Mouse (Mus musculus) thymus, postnatal 4 days (tissue): Measurements from ENCODE around the gene Rpgrip1l.

ENCODE experiments used
- DNase-seq: peaks from one replicate; pipeline ENCODE4 v3.0.0; 2021

Gene Rpgrip1l

GRCm38 (mm10) chr8:91327471-91328205, 14.6 kb upstream of the Rpgrip1l start:
- no peak for DNase-seq

GRCm38 (mm10) chr8:91326946-91327345, 13.9 kb upstream of the Rpgrip1l start:
- DNase-seq = no peak

GRCm38 (mm10) chr8:91326018-91326417, 13.0 kb upstream of the Rpgrip1l start:
- DNase-seq = no peak

GRCm38 (mm10) chr8:91324916-91325315, 11.9 kb upstream of the Rpgrip1l start:
- no peak for DNase-seq

GRCm38 (mm10) chr8:91324271-91324670, 11.2 kb upstream of the Rpgrip1l start:
- no peak for DNase-seq

GRCm38 (mm10) chr8:91323511-91323910, 10.4 kb upstream of the Rpgrip1l start:
- no peak for DNase-seq

- no peak for DNase-seq
Measured at GRCm38 (mm10) chr8:91318938-91319729, 6.1 kb upstream of the Rpgrip1l start.

- DNase-seq = no peak
Measured at GRCm38 (mm10) chr8:91317567-91318227, 4.6 kb upstream of the Rpgrip1l start.

- no peak for DNase-seq
Measured at GRCm38 (mm10) chr8:91312342-91312741, 720 bp downstream of the Rpgrip1l start.

GRCm38 (mm10) chr8:91304481-91305386, 8.3 kb downstream of the Rpgrip1l start:
- DNase-seq = no peak

GRCm38 (mm10) chr8:91298672-91299071, 14.4 kb downstream of the Rpgrip1l start:
- DNase-seq = no peak

GRCm38 (mm10) chr8:91295786-91296185, 17.3 kb downstream of the Rpgrip1l start:
- no peak for DNase-seq

GRCm38 (mm10) chr8:91290576-91290975, 22.5 kb downstream of the Rpgrip1l start:
- DNase-seq = no peak

- no peak for DNase-seq
Measured at GRCm38 (mm10) chr8:91286237-91286636, 26.8 kb downstream of the Rpgrip1l start.

- DNase-seq = no peak
Measured at GRCm38 (mm10) chr8:91283815-91284214, 29.2 kb downstream of the Rpgrip1l start.

- DNase-seq = no peak
Measured at GRCm38 (mm10) chr8:91282655-91283054, 30.4 kb downstream of the Rpgrip1l start.

- no peak for DNase-seq
Measured at GRCm38 (mm10) chr8:91281545-91281944, 31.5 kb downstream of the Rpgrip1l start.

- no peak for DNase-seq
Measured at GRCm38 (mm10) chr8:91280467-91281212, 32.4 kb downstream of the Rpgrip1l start.

GRCm38 (mm10) chr8:91278060-91278459, 35.0 kb downstream of the Rpgrip1l start:
- DNase-seq = no peak

GRCm38 (mm10) chr8:91276337-91276736, 36.7 kb downstream of the Rpgrip1l start:
- DNase-seq = peak; percentile 57

GRCm38 (mm10) chr8:91273493-91273892, 39.6 kb downstream of the Rpgrip1l start:
- no peak for DNase-seq
